Mouse (Mus musculus): ENCODE data around the gene Gm6525. TPM values are rescaled to one million over a fixed set of nuclear protein-coding genes. Genes with fewer than 3 reads are reported as not detected.
A peak's percentile ranks its signal among the peaks of the same experiment; 100 is the strongest.

Gm6525 gene
- polyA plus RNA-seq, 1 experiment, result 0.12 TPM

- Histone ChIP-seq H3K36me3 (ENCODE audit: control insufficient read depth, insufficient read depth) (peaks cover 8% of the 10 kb centered on the region), H3K4me3 (no peak overlapping the region), H3K79me2 (ENCODE audit: control insufficient read depth, insufficient read depth) (no peaks in the 10 kb centered on the region), H3K27me3 (ENCODE audit: control insufficient read depth, insufficient read depth, insufficient read length) (no peaks in the 10 kb centered on the region), H3ac (ENCODE audit: control insufficient read depth, insufficient read length) (no peak overlapping the region), H3K4me2 (ENCODE audit: low read depth) (no peak overlapping the region)
- TF ChIP-seq CEBPB (IDR thresholded peaks at IDR 0.05; ENCODE audit: insufficient read depth, poor library complexity, severe bottlenecking) (no peak), MYOG (IDR thresholded peaks at IDR 0.05; ENCODE audit: control insufficient read depth in 1 of 3, insufficient read depth in 1 of 3, insufficient read length in 2 of 3, low read depth in 2 of 3) (no peak), MAX (IDR thresholded peaks at IDR 0.05; ENCODE audit: low read depth) (no peak), TCF3 (IDR thresholded peaks at IDR 0.05; ENCODE audit: insufficient read length, low read depth) (no peak), MYOD1 (IDR thresholded peaks at IDR 0.05; ENCODE audit: control insufficient read depth in 1 of 3, insufficient read length in 2 of 3, low read depth in 2 of 3) (no peak)
Observed at GRCm38 (mm10) chr3:84165391-84165790, 8.5 kb upstream of the Gm6525 start.

- Histone ChIP-seq H3K4me2 (ENCODE audit: low read depth) (no peak overlapping the region), H3K79me2 (ENCODE audit: control insufficient read depth, insufficient read depth) (no peaks in the 10 kb centered on the region), H3ac (ENCODE audit: control insufficient read depth, insufficient read length) (no peak overlapping the region), H3K36me3 (ENCODE audit: control insufficient read depth, insufficient read depth) (peaks cover 8% of the 10 kb centered on the region), H3K27me3 (ENCODE audit: control insufficient read depth, insufficient read depth, insufficient read length) (no peaks in the 10 kb centered on the region), H3K4me3 (no peak overlapping the region)
- TF ChIP-seq MYOG (IDR thresholded peaks at IDR 0.05; ENCODE audit: control insufficient read depth in 1 of 3, insufficient read depth in 1 of 3, insufficient read length in 2 of 3, low read depth in 2 of 3) (no peak), MYOD1 (IDR thresholded peaks at IDR 0.05; ENCODE audit: control insufficient read depth in 1 of 3, insufficient read length in 2 of 3, low read depth in 2 of 3) (no peak), TCF3 (IDR thresholded peaks at IDR 0.05; ENCODE audit: insufficient read length, low read depth) (no peak), TCF12 (IDR thresholded peaks at IDR 0.05; ENCODE audit: insufficient read depth, poor library complexity, severe bottlenecking) (no peak)
Observed at GRCm38 (mm10) chr3:84166073-84166472, 7.8 kb upstream of the Gm6525 start.

- H3K4me2 ChIP-seq (ENCODE audit: low read depth), result no peak overlapping the region
- H3ac ChIP-seq (ENCODE audit: control insufficient read depth, insufficient read length), result no peak overlapping the region
- no peaks in the 10 kb centered on the region for H3K27me3 ChIP-seq (ENCODE audit: control insufficient read depth, insufficient read depth, insufficient read length)
- peaks cover 6% of the 10 kb centered on the region for H3K36me3 ChIP-seq (ENCODE audit: control insufficient read depth, insufficient read depth)
- TF ChIP-seq CEBPB (IDR thresholded peaks at IDR 0.05; ENCODE audit: insufficient read depth, poor library complexity, severe bottlenecking), result no peak
- no peak for TF ChIP-seq TCF3 (IDR thresholded peaks at IDR 0.05; ENCODE audit: insufficient read length, low read depth)
- TF ChIP-seq MYOD1 (IDR thresholded peaks at IDR 0.05; ENCODE audit: control insufficient read depth in 1 of 3, insufficient read length in 2 of 3, low read depth in 2 of 3), result no peak
- no peak for TF ChIP-seq MAX (IDR thresholded peaks at IDR 0.05; ENCODE audit: low read depth)
- no peak for TF ChIP-seq MYOG (IDR thresholded peaks at IDR 0.05; ENCODE audit: control insufficient read depth in 1 of 3, insufficient read depth in 1 of 3, insufficient read length in 2 of 3, low read depth in 2 of 3)
- no peak for TF ChIP-seq TCF12 (IDR thresholded peaks at IDR 0.05; ENCODE audit: insufficient read depth, poor library complexity, severe bottlenecking)
- no peak for TF ChIP-seq E2F4 (IDR thresholded peaks at IDR 0.05; ENCODE audit: insufficient read depth)
- no peak for TF ChIP-seq POLR2A (IDR thresholded peaks at IDR 0.05; ENCODE audit: insufficient read length, low read depth)
- no peak for TF ChIP-seq SRF (IDR thresholded peaks at IDR 0.05; ENCODE audit: control insufficient read depth, insufficient read length, low read depth)
- no peak for TF ChIP-seq USF1 (IDR thresholded peaks at IDR 0.05; ENCODE audit: low read depth)
- no peak for TF ChIP-seq REST (IDR thresholded peaks at IDR 0.05; ENCODE audit: insufficient read depth, insufficient read length)
- TF ChIP-seq POLR2AphosphoS2 (IDR thresholded peaks at IDR 0.05; ENCODE audit: insufficient read length, low read depth), result no peak
- H3K4me3 ChIP-seq, result no peak overlapping the region
- no peaks in the 10 kb centered on the region for H3K79me2 ChIP-seq (ENCODE audit: control insufficient read depth, insufficient read depth)
Observed at GRCm38 (mm10) chr3:84168943-84169342, 5.0 kb upstream of the Gm6525 start.

- Histone ChIP-seq H3K27me3 (ENCODE audit: control insufficient read depth, insufficient read depth, insufficient read length) (no peaks in the 10 kb centered on the region), H3K36me3 (ENCODE audit: control insufficient read depth, insufficient read depth) (peaks cover 5% of the 10 kb centered on the region), H3K4me2 (ENCODE audit: low read depth) (peak overlapping the region; percentile 13), H3ac (ENCODE audit: control insufficient read depth, insufficient read length) (no peak overlapping the region), H3K79me2 (ENCODE audit: control insufficient read depth, insufficient read depth) (no peaks in the 10 kb centered on the region), H3K4me3 (no peak overlapping the region)
- TF ChIP-seq SRF (IDR thresholded peaks at IDR 0.05; ENCODE audit: control insufficient read depth, insufficient read length, low read depth) (no peak), MYOD1 (IDR thresholded peaks at IDR 0.05; ENCODE audit: control insufficient read depth in 1 of 3, insufficient read length in 2 of 3, low read depth in 2 of 3) (no peak), POLR2AphosphoS2 (IDR thresholded peaks at IDR 0.05; ENCODE audit: insufficient read length, low read depth) (no peak), REST (IDR thresholded peaks at IDR 0.05; ENCODE audit: insufficient read depth, insufficient read length) (no peak), TCF12 (IDR thresholded peaks at IDR 0.05; ENCODE audit: insufficient read depth, poor library complexity, severe bottlenecking) (no peak), E2F4 (IDR thresholded peaks at IDR 0.05; ENCODE audit: insufficient read depth) (no peak), MYOG (IDR thresholded peaks at IDR 0.05; ENCODE audit: control insufficient read depth in 1 of 3, insufficient read depth in 1 of 3, insufficient read length in 2 of 3, low read depth in 2 of 3) (no peak), CEBPB (IDR thresholded peaks at IDR 0.05; ENCODE audit: insufficient read depth, poor library complexity, severe bottlenecking) (no peak), USF1 (IDR thresholded peaks at IDR 0.05; ENCODE audit: low read depth) (no peak), POLR2A (IDR thresholded peaks at IDR 0.05; ENCODE audit: insufficient read length, low read depth) (no peak), TCF3 (IDR thresholded peaks at IDR 0.05; ENCODE audit: insufficient read length, low read depth) (no peak), MAX (IDR thresholded peaks at IDR 0.05; ENCODE audit: low read depth) (no peak)
Observed at GRCm38 (mm10) chr3:84169393-84170005, 4.4 kb upstream of the Gm6525 start.

- H3K4me3 ChIP-seq, result no peak overlapping the region
- H3K79me2 ChIP-seq (ENCODE audit: control insufficient read depth, insufficient read depth), result no peaks in the 10 kb centered on the region
- no peak overlapping the region for H3ac ChIP-seq (ENCODE audit: control insufficient read depth, insufficient read length)
- no peak overlapping the region for H3K4me2 ChIP-seq (ENCODE audit: low read depth)
- H3K27me3 ChIP-seq (ENCODE audit: control insufficient read depth, insufficient read depth, insufficient read length), result no peaks in the 10 kb centered on the region
- no peaks in the 10 kb centered on the region for H3K36me3 ChIP-seq (ENCODE audit: control insufficient read depth, insufficient read depth)
- TF ChIP-seq CEBPB (IDR thresholded peaks at IDR 0.05; ENCODE audit: insufficient read depth, poor library complexity, severe bottlenecking) (no peak), REST (IDR thresholded peaks at IDR 0.05; ENCODE audit: insufficient read depth, insufficient read length) (no peak)
Observed at GRCm38 (mm10) chr3:84172406-84172805, 1.5 kb upstream of the Gm6525 start.

All from myocyte (in vitro differentiated cells).